Mouse (Mus musculus) megakaryocyte progenitor cell, adult 5-6 weeks (primary cell): Measurements from ENCODE around the gene Rims3. TPM values are rescaled to one million over a fixed set of nuclear protein-coding genes. Genes with fewer than 3 reads are reported as not detected.

Experiments
- ATAC-seq: replicated peaks from 2 replicates; pipeline ENCODE4 v1.8.0; 2016; ENCODE audit warnings: mild to moderate bottlenecking, moderate TSS enrichment, inconsistent platforms; ENCODE audit not compliant: poor library complexity
- total RNA-seq, 2 experiments: library from RNA; stranded (forward) in 1 of 2; stranded (reverse) in 1 of 2; fragments of 157-497, 149-512 nt in 1 of 2; fragments of 200-1000 nt in 1 of 2; gene quantifications; 2 replicates each; pipeline versions ENCODE4 v1.2.3 to v1.2.4; 2015 to 2017

The Rims3 gene
- total RNA-seq, 2 experiments from 2014 or later = 0.07 TPM; not detected in 1

DNA sequence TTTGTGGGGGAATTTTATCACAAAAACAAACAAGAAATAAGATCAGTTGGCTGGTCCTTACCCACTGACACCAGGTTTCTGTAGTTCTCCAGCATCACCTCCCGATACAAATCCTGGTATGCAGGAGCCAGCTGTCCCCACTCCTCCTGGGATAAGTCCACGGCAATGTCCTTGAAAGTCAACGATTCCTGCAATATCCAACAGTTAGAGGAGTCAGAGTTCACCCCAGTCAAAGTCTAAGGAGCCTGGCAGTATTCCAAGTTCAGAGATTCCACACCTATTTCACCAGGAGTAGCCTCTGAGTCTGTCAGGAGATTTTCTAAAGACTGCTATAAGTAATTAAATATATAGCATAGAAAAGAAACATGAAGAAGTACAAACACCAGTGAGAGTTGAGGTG, 80.4 kb downstream of the Rims3 start:
- ATAC-seq = no peak

Other genes starting within 250 kb of the Rims3 start
- gene Cited4, start 188.2 kb upstream of the Rims3 start, total RNA-seq (2015) = 3.2 and 4.6 TPM in 2 replicates
- gene Cited4, start 188.2 kb upstream of the Rims3 start, total RNA-seq (2017) = 5.6 and 7.5 TPM in 2 replicates
- not detected in 2 replicates for gene Kcnq4, start 106.2 kb upstream of the Rims3 start, total RNA-seq (2015)
- gene Kcnq4, start 106.2 kb upstream of the Rims3 start, total RNA-seq (2017) = not detected in 2 replicates
- gene Nfyc, start 23.2 kb upstream of the Rims3 start, total RNA-seq (2015) = 60.6 and 69.9 TPM in 2 replicates
- 40.8 and 41.5 TPM in 2 replicates for gene Nfyc, start 23.2 kb upstream of the Rims3 start, total RNA-seq (2017)
- 16.2 and 18.7 TPM in 2 replicates for gene Exo5, start 70.2 kb downstream of the Rims3 start, total RNA-seq (2015)
- gene Exo5, start 70.2 kb downstream of the Rims3 start, total RNA-seq (2017) = 15.6 and 21.3 TPM in 2 replicates
- gene Zfp69, start 96.9 kb downstream of the Rims3 start, total RNA-seq (2015) = 2.1 and 3.0 TPM in 2 replicates
- 0.95 and 2.6 TPM in 2 replicates for gene Zfp69, start 96.9 kb downstream of the Rims3 start, total RNA-seq (2017)
- gene Smap2, start 162.4 kb downstream of the Rims3 start, total RNA-seq (2015) = 46.0 and 53.8 TPM in 2 replicates
- gene Smap2, start 162.4 kb downstream of the Rims3 start, total RNA-seq (2017) = 21.9 and 26.8 TPM in 2 replicates
- gene Col9a2, start 184.6 kb downstream of the Rims3 start, total RNA-seq (2015) = not detected in 2 replicates
- gene Col9a2, start 184.6 kb downstream of the Rims3 start, total RNA-seq (2017) = not detected in 2 replicates
- gene Zmpste24, start 243.4 kb downstream of the Rims3 start, total RNA-seq (2015) = 67.2 and 71.8 TPM in 2 replicates
- 67.1 and 70.9 TPM in 2 replicates for gene Zmpste24, start 243.4 kb downstream of the Rims3 start, total RNA-seq (2017)